Mouse (Mus musculus) adrenal gland, adult 2 months (tissue): Measurements from ENCODE around the gene Smok3b. TPM values are rescaled to one million over a fixed set of nuclear protein-coding genes. Genes with fewer than 3 reads are reported as not detected.

Experiments used
- DNase-seq: peaks from one replicate; pipeline ENCODE4 v3.0.0; 2021
- polyA plus RNA-seq: library from polyadenylated mRNA; depleted of rRNA; stranded (reverse); fragments of >200 nt; gene quantifications from 2 replicates; pipeline ENCODE4 v1.2.3, GENCODE M21; 2012; rRNA removed
- total RNA-seq, 2 experiments: library from RNA; stranded (reverse); gene quantifications; 2 replicates each; pipeline ENCODE4 v1.2.3; 2021

The Smok3b gene
- total and polyA plus RNA-seq, 3 experiments, result not detected

DNA sequence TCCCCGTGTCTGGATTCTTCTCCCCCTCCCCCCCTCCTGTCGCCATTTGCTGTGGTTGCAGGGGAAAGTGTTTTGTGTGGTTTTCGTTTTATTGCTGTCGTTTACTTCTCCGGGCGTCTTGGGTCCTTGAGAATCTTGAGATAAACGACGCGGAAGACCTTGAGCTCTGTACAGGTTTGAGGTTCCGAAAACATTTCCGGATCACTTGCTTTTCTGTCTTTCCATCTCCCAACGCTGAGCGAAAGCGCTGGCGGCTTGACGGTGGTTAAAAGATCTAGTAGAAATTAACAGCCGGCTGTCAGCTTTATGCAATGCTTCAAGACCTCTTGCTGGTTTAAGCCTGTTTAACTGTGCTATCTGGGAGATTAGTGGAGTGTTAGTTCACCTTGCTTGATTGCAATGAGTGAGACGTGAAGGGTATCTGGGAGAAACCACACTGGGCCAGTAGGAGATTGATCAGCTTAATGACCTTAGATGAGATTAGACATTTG, 64.2 kb downstream of the Smok3b start:
- DNase-seq, result peak; percentile 34

GRCm38 (mm10) chr5:138086842-138087241, 65.6 kb downstream of the Smok3b start:
- DNase-seq, result no peak

DNA sequence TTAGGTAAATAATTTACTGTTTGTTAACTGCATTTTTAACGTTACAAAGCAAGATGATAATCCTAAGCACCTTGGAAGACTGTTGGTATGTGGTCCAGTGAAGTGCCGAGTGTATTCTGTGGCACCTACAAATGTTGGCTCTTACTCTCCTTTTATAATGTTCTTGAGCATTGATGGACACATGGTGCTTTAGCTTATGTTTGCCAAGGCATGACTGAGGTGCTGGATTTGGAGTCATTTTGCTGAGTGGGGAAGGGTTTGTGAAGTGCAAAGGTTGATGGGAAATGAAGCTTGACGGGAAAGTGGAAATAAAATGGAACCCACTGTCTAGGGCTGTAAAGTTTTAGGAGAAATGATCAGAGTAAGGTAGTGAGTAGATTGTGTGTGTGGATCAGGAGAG, 67.1 kb downstream of the Smok3b start:
- DNase-seq, result no peak

DNA sequence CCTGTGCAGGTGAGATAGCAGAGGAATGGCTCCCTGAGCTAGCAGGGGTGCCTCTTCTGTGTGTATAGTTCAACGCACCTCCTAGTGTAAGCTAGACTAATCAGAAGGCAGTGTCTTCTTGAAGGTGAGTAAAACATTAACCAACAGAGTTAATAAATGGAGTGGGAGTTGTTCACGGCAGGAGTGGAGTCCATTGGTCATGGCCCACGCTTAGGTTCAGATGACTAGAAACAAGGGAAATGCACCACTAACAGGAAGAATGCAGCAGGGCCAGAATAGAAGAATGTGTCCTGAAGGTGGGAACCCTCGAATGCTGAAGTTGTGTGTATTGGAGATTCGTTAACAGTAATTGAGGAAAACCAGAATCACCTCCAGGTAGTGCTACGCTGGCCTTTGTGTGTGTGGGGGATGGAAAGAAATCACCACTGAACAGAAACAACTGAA, 67.9 kb downstream of the Smok3b start:
- DNase-seq, result no peak

DNA sequence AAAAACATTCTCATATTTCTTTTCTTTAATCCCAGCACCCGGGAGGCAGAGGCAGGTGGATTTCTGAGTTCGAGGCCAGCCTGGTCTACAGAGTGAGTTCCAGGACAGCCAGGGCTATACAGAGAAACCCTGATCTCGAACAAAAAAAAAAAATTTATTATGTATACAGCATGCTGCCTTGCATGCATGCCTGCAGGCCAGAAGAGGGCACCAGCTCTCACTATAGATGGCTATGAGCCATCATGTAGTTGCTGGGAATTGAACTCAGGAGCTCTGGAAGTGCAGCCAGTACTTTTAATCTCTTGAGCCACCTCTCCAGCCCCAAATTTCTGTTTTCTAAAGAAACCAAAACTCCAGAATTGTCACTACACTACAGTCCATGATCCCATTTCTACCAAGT, 69.0 kb downstream of the Smok3b start:
- no peak for DNase-seq

DNA sequence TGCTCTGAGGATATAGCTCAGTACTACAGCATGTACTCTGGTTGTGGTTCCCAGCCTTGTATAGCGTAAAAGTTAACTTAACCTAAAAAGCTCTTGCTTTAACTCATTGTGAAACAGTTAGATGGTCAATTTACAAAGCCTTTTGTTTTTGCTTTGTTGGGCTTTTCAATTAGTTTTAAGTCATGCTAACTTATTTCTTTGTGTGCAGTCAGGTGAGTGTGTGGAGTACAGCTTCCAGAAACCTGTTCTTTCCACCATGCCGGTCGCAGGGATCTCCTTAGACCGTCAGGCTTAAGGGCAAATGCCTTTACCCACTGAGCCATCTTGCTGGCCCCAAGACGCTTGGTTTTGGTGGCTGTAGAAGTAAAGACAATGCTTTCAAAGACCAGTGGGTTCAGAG, 69.5 kb downstream of the Smok3b start:
- DNase-seq, result no peak

DNA sequence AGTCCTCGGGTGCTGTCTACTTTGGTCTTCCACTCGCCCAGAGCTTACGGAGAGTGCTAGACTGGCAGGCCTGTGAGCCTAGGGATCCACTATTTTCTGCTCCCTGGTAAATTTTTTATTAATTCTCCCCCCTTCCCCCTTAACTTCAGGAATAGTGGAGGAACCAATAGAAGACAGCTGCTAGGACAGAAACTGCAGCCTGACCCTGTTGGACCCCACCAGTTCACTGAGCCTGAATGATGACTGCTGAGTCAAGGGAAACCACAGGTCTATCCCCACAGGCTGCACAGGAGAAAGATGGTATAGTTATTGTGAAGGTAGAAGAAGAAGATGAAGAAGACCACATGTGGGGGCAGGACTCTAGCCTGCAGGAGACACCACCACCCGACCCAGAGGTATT, 71.5 kb downstream of the Smok3b start:
- DNase-seq, result no peak

DNA sequence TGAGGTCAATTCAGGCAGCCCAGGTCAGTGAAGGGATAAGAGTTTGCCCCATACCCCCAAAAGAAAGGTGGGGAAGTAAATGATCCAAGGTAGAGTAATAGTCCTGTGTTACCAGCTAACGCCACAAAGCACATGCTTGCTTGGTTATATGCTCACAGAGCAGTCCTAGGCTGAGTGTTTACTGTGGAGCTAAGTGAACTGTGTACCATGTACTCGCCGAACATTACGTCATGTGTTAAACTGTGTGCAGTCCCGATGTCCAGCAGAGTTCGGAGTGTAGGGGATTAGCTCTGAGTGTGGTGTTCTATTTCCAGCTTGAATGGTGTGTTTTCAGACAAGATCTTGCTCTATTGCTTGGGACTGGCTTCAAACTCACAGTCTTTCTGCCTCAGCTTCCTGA, 73.2 kb downstream of the Smok3b start:
- no peak for DNase-seq

Other genes starting within 250 kb of the Smok3b start
- 10 to 100 TPM; 16.1 to 40.1 TPM for gene Ppp1r35, start 242.6 kb upstream of the Smok3b start, total RNA-seq
- 61.5 and 83.6 TPM in 2 replicates for gene Ppp1r35, start 242.6 kb upstream of the Smok3b start, polyA plus RNA-seq
- gene Mepce, start 233.8 kb upstream of the Smok3b start, total RNA-seq, result 10 to 100 TPM; 43.9 to 46.4 TPM
- gene Mepce, start 233.8 kb upstream of the Smok3b start, polyA plus RNA-seq, result 29.9 and 35.4 TPM in 2 replicates
- 1 to 10 TPM; 2.0 to 2.2 TPM for gene Zcwpw1, start 233.6 kb upstream of the Smok3b start, total RNA-seq
- gene Zcwpw1, start 233.6 kb upstream of the Smok3b start, polyA plus RNA-seq, result 0.38 and 0.56 TPM in 2 replicates
- 1 to 10 TPM; 1.8 to 4.7 TPM for gene Pilra, start 185.1 kb upstream of the Smok3b start, total RNA-seq
- 2.0 and 2.5 TPM in 2 replicates for gene Pilra, start 185.1 kb upstream of the Smok3b start, polyA plus RNA-seq
- gene Pilrb1, start 163.3 kb upstream of the Smok3b start, total RNA-seq, result 1 to 10 TPM; 1.5 TPM
- 0.69 and 1.3 TPM in 2 replicates for gene Pilrb1, start 163.3 kb upstream of the Smok3b start, polyA plus RNA-seq
- 1 to 10 TPM in 1 of 2 experiments, under 1 TPM in 1; 0.81 to 1.8 TPM for gene Pilrb2, start 149.6 kb upstream of the Smok3b start, total RNA-seq
- gene Pilrb2, start 149.6 kb upstream of the Smok3b start, polyA plus RNA-seq, result 1.1 and 3.8 TPM in 2 replicates
- gene Cyp3a13, start 99.8 kb upstream of the Smok3b start, total RNA-seq, result under 1 TPM in 1 of 2 experiments, not detected in 1; 0.58 TPM
- not detected in 2 replicates for gene Cyp3a13, start 99.8 kb upstream of the Smok3b start, polyA plus RNA-seq
- gene Gjc3, start 58.3 kb upstream of the Smok3b start, total RNA-seq, result under 1 TPM; 0.06 to 0.38 TPM
- 0.03 and 0.19 TPM in 2 replicates for gene Gjc3, start 58.3 kb upstream of the Smok3b start, polyA plus RNA-seq
- 1 to 10 TPM in 1 of 2 experiments, under 1 TPM in 1; 0.83 to 4.2 TPM for gene Azgp1, start 39.9 kb upstream of the Smok3b start, total RNA-seq
- gene Azgp1, start 39.9 kb upstream of the Smok3b start, polyA plus RNA-seq, result 0.18 and 0.72 TPM in 2 replicates
- not detected for gene Smok3a, start 168 bp upstream of the Smok3b start, total RNA-seq
- not detected in 2 replicates for gene Smok3a, start 168 bp upstream of the Smok3b start, polyA plus RNA-seq
- gene Smok3c, start 31.8 kb downstream of the Smok3b start, total RNA-seq, result not detected
- gene Smok3c, start 31.8 kb downstream of the Smok3b start, polyA plus RNA-seq, result not detected in 2 replicates
- gene Zkscan1, start 63.7 kb downstream of the Smok3b start, total RNA-seq, result 10 to 100 TPM; 33.9 to 40.2 TPM
- gene Zkscan1, start 63.7 kb downstream of the Smok3b start, polyA plus RNA-seq, result 2.7 and 3.4 TPM in 2 replicates
- gene Zscan21, start 95.5 kb downstream of the Smok3b start, total RNA-seq, result 10 to 100 TPM; 14.8 to 16.7 TPM
- 4.0 and 5.3 TPM in 2 replicates for gene Zscan21, start 95.5 kb downstream of the Smok3b start, polyA plus RNA-seq
- 10 to 100 TPM; 11.0 to 11.5 TPM for gene Zfp113, start 134.3 kb downstream of the Smok3b start, total RNA-seq
- gene Zfp113, start 134.3 kb downstream of the Smok3b start, polyA plus RNA-seq, result 6.2 and 10.5 TPM in 2 replicates
- 100 to 1,000 TPM; 132 to 160 TPM for gene Cops6, start 139.6 kb downstream of the Smok3b start, total RNA-seq
- 44.6 and 49.2 TPM in 2 replicates for gene Cops6, start 139.6 kb downstream of the Smok3b start, polyA plus RNA-seq
- 10 to 100 TPM; 19.4 to 20.1 TPM for gene Ap4m1, start 150.6 kb downstream of the Smok3b start, total RNA-seq
- gene Ap4m1, start 150.6 kb downstream of the Smok3b start, polyA plus RNA-seq, result 24.9 and 27.7 TPM in 2 replicates
- 10 to 100 TPM; 22.8 to 23.1 TPM for gene Mcm7, start 151.0 kb downstream of the Smok3b start, total RNA-seq
- 17.9 and 21.6 TPM in 2 replicates for gene Mcm7, start 151.0 kb downstream of the Smok3b start, polyA plus RNA-seq
- gene Taf6, start 166.0 kb downstream of the Smok3b start, total RNA-seq, result 10 to 100 TPM; 41.7 to 44.7 TPM
- 63.3 and 72.2 TPM in 2 replicates for gene Taf6, start 166.0 kb downstream of the Smok3b start, polyA plus RNA-seq
- 10 to 100 TPM; 18.1 to 28.7 TPM for gene Cnpy4, start 166.1 kb downstream of the Smok3b start, total RNA-seq
- gene Cnpy4, start 166.1 kb downstream of the Smok3b start, polyA plus RNA-seq, result 0.68 and 1.1 TPM in 2 replicates
- 10 to 100 TPM in 1 of 2 experiments, 1 to 10 TPM in 1; 5.0 to 11.9 TPM for gene Mblac1, start 172.9 kb downstream of the Smok3b start, total RNA-seq
- gene Mblac1, start 172.9 kb downstream of the Smok3b start, polyA plus RNA-seq, result 9.6 and 11.1 TPM in 2 replicates
- under 1 TPM; 0.29 to 0.66 TPM for gene Nxpe5, start 204.5 kb downstream of the Smok3b start, total RNA-seq
- gene Nxpe5, start 204.5 kb downstream of the Smok3b start, polyA plus RNA-seq, result 0.17 and 0.20 TPM in 2 replicates
- 10 to 100 TPM; 72.3 to 99.9 TPM for gene Lamtor4, start 234.1 kb downstream of the Smok3b start, total RNA-seq
- gene Lamtor4, start 234.1 kb downstream of the Smok3b start, polyA plus RNA-seq, result 184 and 189 TPM in 2 replicates
- 10 to 100 TPM; 24.3 to 28.4 TPM for gene BC037034, start 242.6 kb downstream of the Smok3b start, total RNA-seq
- 93.4 and 115 TPM in 2 replicates for gene BC037034, start 242.6 kb downstream of the Smok3b start, polyA plus RNA-seq